Mouse (Mus musculus): ENCODE measurements around the gene Creb3l2. TPM values are rescaled to one million over a fixed set of nuclear protein-coding genes. Genes with fewer than 3 reads are reported as not detected.
A peak's percentile ranks its signal among the peaks of the same experiment; 100 is the strongest.
"Not testable (repeated sequence)": the region's sequence is repeated elsewhere in the genome, so short reads cannot be mapped to it uniquely, and the experiment has no call there.

Gene Creb3l2
- polyA plus RNA-seq, 2 experiments from 2014 or later = 3.2 to 3.3 TPM

DNA sequence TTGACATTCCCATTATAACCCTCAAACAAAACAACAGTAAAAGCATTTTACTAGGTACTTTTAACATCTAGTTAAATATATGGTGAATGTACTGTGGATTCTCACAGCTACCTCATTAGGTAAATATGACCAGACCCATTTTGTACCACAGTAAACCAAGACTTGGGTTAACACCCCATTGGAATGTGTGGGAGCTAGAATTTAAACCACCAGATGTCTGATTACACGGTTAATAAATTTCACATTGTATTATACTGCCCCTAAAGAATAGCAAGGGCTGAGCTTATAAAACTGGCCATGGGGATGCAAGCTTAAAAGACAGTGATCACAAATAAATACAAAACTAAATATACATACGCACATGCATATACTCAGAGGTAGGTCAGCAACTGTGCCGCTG, 34.1 kb downstream of the Creb3l2 start:
- ATAC-seq = no peak

DNA sequence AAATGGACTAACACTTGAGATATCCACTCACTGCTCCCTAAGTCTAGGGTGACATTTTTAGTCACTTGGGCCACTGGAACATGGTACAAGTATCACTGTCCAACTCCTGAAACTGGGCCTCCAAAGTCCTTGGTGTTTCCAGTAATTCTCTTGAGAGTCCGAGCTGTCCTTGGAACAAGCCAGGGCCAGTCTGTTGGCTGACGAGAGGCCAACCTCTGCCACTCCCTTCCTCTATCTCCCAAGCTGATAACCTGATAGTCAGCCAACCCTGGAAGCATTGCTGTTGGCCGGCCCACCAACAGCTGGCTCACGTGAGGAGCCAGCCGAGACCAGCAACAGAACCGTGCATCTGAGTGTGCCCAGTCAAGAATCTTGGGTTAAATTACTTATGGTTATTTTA, 35.0 kb downstream of the Creb3l2 start:
- no peak for ATAC-seq

DNA sequence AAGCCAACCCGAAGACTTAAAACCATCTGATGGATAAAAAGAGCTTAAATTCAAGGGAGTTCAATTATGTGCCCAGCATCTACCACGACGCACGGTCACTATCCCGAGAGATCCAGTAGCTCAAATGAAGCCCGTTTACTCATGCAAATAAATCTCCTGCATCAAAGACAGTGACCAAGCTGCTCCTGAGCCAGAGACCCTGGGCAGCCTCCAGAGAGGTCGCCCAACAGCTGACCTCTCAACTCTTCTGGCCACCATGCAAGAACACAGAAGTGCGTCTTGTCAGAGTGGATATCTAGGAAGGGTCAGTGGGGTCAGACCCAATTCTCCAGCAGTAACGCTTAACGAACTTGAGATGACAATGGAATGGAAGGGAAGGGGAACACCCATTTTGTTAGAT, 35.9 kb downstream of the Creb3l2 start:
- no peak for ATAC-seq

DNA sequence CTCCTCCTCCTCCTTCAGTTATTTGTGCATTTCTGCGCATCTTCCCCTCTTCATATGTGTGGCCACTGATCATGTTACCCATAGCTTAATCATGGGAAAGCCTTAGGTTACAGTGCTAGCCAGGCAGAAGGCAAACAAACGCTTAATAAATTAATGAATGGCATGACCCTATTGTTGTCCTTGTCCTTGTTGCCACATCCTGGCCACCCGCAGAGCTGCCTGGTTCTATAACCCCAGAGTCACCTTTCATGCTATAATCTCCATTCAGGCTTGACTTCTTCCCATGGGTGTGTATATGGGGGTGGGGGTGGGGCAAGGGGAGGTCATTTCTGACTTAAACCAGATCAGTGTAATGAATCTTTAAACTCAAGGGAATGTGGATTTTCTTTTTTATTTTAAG, 37.6 kb downstream of the Creb3l2 start:
- no peak for ATAC-seq

DNA sequence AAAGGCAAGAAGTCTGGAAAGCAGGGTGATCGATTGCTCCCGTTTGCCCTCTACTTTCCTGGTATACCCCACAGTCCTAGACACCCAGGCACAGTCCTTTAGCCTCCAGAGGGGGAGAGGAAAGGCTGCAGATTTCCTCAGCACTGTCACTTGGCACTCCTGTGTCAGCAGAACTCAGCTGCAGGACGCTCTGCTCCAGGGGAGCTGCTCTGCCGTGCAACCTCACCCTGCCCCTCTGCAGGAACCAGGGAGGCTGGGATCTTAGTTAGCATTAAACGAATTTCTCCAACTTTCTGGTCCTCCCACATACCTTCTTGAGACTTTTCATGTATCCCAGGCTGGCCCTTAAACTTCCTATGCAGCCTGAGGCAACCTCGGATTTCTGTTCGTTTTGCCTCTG, 40.0 kb downstream of the Creb3l2 start:
- no peak for ATAC-seq

DNA sequence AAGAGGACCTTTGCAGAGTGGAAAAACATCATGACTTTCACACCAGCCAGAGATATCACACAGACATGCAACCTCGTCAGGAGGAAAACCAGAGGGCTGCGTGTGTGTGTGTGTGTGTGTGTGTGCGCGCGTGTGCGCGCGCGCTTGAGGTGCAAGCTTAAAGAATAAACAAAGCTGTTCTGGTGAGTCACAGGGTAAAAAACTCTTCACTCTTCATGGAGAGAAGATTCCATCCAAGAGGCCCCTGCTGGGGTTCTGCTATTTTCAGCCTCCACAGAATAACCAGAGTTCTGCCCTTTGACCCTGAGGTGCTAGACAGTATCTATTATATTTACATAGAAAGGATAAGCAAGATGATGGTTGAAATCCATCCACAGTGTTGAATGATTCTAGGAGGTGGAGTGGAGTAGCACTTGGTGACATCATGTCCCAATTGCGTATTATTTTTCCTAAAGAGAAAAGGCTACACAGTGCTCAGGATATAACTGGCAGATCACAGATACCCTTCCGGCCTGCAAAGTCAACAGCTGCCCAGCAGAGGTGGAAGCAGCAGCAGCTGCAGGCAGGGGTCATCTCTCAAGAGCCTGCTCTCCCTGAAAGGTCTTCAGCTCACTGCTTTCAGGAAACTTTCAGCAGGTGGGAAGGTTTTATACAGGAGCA, 41.0 kb downstream of the Creb3l2 start:
- ATAC-seq = peak; percentile 15

DNA sequence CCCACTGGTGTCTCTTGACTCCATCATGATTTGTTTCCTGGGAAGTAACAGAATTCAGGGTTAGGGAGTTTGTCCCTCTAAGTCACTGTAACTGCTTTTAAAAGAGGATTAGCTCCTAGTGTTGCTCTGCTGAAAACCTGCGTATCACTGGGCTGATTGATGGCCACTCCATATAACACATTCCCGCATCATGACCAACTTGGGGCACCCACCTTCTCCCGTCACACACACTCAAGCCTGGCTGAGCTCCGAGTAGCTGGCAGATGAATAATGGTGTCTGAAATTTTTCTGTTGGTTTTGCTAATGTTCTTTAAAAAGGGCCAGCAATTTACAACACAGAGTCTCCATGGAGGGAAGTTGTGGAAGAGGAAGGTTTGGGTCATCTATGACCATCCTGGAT, 41.8 kb downstream of the Creb3l2 start:
- ATAC-seq = no peak

DNA sequence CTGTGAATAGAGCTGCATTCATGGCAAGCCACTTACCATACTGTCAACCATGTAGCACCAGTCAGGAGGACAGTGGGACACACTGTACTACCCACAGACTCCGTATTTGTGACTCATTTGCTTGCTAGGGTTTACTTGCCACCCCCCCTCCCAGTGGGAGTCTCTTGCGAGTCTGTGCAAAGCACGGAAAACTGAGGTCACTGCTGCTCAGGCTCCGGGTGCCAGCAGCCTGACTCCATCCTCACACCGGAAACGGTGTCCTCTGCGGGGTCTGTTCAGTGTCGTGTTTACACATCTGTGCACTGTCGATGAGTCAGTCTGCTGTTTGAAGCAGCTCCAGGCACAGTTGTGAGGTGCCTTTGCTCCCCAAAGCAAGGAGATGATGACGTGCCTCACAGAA, 43.0 kb downstream of the Creb3l2 start:
- peak; percentile 80 for ATAC-seq

DNA sequence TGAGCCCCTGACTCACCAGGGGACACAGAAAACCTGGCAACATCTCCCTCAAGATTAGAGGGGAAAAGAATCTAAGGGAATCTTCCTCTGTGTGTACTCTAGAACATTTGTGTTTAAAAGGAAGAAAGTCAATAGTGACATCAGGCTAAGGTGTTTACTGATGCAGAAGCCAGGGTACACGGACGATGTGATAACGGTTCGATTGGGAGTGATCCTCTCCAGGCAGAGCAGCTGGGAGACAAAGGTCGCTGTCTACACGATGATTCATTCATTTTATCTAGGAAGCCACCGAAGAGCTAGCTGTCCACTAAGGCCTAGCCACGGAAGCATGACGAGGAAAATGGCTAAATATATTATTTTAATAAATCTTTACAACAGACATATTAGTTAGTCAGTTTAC, 44.0 kb downstream of the Creb3l2 start:
- no peak for ATAC-seq

DNA sequence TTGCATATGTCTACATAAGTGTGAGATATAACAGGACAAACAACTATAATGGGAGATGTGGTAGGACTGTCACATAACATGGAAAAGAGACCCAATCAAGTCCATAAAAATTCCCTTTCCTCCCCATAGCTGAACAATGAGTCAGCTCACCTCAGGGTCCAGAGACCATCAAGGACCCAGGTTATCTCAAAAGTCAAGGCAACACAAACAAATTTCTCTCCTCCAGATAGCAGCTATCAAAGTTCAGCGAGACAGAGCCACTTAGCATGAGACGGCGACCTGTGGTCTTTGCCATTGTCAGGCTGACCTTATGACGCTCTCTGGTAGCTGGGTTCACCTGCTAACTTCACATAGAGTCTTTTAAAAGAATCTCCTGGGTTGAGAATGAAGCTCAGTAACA, 44.7 kb downstream of the Creb3l2 start:
- ATAC-seq = no peak

DNA sequence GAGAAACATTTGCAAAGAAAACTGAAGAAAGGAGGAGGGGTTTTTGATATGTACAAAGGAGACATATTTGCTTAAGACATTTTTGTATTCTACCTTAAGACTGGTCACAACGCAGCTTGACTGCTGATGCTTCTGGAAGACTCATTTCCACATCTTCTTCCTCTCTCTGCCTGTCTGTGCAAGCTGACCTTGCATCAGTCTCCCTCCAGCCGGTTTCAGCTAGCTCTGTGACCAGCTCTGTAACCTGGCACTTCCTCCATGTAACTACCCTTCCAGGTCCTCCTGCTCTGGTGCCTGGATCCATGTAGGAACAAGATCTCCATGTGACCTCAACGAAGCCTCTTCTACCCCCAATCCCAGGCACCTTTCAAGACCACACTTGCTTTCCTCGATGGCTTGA, 45.8 kb downstream of the Creb3l2 start:
- no peak for ATAC-seq

DNA sequence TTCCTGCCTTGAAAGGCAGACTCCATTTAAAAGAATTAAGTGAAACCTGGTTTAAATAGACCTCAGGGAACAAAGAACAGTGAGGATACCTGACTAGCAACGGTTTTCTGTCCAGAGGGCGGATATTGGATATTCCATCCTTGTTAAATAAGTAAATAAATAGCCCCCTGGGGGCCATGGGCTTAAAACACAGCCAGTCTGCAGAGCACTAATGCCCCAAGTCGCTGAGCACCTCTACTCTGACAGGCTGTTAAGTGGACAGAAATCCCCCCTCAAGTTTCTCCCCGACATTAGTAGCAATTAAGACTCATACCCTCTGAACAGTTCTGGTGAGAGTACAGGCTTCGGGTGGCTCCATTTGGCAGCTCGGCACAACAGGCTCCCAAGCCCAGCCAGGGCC, 48.7 kb downstream of the Creb3l2 start:
- no peak for ATAC-seq

DNA sequence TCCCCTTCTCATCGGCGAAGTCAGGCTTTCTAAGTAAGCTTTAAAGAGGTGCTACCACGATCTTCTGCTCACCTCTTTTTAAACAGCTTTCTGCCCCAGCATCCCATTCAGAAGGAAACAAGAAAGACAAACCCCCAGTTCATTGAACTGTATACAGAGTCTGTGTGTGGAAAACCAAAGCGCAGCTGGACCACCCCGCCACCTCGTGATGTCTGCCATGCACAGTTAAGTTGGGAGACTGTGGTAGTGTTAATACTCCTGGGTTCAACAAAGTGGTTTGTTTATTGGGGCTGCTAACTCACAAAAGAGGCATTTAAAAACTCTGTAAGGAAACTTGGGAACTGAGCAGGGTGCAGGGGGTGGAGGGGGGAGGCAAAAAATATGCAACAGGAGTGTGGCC, 49.7 kb downstream of the Creb3l2 start:
- ATAC-seq = no peak

DNA sequence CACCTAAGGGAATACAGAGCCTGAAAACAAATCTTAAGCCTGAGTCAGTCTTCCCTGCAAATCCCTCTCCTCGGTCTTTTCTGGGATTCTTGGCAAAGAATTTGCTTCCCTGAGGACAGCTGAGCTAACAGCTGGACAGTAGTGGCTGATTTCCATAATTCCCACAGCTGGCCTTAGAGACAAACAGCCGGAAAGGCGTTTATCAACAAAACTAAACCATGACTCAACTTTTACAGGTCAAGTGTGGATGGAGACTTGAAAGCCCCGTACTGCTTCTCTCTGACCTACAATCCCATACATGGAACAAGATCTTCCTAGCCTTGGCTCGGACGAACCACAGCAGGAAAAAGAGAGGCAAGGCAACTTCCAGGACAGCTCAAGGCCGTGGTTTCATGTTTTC, 50.6 kb downstream of the Creb3l2 start:
- no peak for ATAC-seq

DNA sequence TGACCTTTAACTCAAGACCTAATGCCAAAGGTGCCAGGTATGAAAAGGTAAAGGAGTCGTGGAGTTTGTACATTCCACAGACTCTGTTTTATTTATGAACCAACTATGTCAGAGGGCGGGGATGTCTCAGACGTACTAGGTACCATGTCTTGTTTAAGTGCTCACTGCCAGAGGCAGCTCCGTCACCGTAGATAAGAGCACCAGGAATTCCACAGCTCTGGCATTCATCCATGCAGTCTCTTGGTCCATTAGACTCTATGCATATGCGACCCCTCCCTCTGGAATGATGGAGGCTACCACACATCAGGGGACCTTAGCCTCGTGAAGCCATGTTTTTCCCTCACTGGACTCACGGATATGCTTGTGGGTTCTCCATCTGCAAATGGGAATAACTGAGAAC, 53.0 kb downstream of the Creb3l2 start:
- no peak for ATAC-seq

DNA sequence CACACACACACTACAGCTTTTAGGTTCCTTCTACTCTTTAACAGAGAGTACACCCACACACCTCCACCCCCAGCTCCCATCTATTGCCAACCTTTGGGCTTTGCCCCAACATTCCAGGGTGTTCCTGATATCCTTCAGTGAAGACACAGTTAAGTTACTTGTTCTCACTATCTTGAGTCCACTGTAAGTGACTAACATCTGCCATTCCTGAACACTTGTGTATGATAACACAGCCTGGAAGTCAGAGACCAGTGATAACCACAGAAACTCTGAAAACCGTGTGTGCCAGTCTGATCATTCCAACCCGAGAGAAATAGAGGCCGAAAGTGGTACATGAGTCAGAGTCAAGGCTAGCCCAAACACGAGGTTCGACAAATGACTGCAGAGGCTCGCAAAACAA, 53.4 kb downstream of the Creb3l2 start:
- no peak for ATAC-seq

DNA sequence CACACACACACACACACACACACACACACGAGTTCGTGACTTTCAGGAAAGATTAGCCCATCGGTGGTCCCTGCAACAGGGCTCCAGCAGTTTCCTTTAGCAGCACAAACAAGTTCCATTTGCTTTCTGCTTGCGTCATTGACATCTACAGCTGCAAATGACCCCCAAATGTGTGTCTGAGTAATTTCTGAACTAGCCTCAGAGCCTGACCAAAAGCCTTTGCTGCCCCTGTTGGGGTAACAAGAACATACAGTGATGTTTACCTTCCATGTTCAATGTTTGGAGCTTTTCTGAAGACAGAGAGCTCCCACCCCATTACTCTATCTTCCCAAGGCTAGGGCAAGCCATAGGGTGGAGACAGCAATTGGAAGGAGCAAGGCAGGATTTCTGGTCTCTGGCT, 54.7 kb downstream of the Creb3l2 start:
- ATAC-seq = no peak

DNA sequence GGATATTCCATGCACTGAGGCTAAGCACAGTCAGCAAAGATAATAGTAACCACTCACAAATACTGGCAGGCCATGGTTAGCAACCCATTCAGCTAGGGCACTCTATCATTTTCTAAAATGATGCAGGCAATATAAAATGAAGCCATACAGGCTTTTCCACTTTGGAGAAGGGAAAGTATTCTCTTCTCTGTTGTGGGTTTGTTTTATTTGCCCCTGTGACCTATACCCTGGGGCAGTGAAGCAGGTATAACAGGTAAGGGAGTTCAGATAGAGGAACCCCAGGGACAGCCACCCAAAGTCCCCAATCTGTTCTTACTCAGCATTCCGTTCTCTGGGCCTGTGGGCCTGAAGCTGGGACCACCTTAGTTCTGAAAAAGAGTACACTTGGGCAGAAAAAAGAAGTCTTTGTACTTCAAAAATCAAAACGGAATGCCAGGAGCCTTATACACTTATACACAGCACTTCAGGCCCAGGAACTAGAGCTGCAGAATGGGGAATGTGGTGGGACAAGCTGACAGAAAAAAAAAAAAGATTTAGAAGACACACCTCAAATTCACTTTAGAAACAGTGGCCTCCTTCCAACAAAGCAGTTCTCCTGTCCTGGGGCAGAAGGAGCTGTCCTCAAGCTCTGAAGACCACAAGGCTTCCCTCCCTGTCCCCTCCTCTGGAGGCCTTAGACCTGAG, 56.2 kb downstream of the Creb3l2 start:
- ATAC-seq = no peak

DNA sequence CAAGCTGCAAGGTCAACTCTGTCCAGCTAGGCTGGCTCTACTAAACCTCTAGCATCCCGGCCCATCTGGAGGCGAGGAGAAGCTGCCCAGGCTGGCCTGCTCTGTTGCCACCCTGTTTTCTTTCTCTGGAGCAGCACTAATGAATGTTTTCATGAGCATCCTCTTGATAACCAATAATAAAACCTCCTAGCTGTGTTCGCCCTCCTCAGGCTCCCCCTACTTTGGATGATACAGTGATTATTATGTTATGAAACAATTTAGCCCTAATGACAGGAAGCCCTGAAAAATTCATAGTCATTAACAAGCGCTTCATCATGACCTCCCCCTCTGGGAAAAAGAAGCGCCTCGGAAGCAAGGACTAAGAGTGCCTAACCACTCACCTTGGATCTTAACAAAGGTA, 59.2 kb downstream of the Creb3l2 start:
- ATAC-seq = no peak

DNA sequence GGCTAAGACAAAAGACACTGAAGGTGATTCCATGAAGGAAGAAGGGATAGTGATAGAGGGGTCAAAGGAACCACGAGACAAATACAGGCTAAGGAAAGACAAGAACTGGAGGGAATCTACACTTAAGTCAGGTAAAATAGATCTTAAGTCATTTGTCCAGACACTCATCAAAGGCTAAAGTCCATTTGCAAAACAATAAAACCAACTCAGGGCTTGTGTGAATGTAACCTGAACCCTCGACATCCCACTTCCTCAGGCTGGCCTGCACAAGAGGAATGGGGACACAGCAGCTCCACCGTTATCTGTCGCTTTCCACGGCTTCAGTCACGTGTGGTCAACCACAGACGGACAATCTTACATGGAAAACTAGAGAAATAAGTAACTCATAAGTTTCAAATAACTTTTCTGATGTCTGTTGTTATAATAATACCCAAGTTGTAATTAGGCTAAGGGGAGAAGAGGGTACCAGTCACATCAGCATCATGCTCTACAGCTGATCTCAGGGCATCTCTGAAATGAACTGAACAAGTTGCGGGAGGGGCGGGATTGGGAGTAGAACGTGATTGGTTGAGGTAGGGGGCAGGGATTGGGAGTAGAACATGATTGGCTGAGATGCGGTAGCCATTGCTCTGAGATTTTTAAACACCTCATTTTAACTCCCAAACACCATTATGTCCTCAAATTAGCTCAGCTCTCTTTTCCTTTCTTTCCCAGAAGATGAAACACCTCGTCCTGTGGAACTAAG, 63.9 kb downstream of the Creb3l2 start:
- ATAC-seq = no peak

DNA sequence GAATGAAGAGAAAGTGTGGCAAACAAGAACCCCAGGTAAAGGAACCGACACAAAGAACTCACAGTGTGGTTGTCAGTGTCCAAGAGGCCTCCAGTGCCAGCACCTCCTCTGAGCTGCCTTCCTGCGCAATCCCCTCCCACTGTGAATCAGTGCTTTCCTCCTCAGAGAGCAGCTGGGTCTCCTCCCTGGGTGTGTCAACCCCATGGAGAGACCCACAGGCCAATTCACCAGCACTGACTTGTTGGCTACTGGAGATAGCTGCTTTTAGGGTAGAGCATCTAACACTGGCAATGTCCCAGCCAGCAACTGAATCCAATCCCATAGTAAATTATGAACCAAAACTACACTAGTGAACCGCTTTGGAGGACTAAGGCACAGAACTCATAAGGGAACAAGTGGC, 64.6 kb downstream of the Creb3l2 start:
- not testable (repeated sequence) for ATAC-seq

DNA sequence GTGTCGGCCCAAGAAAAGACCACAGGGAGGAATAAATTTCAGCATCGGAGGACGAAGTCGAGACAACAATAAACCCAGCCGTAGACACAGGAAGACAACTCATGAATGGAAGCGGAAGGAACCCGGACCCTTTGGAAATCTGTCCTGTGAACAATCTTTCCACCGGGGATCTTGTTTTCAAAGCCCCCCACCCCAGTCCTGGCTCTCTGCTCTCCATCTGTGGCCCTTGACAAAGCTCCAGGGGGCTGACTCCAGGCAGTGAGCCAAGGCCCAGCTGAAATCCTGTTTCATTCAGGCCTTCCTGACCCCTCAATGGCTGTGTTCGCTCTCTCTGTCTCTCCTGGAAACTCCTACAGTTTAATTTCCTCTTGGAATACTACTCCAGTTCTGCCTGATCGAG, 66.5 kb downstream of the Creb3l2 start:
- no peak for ATAC-seq

DNA sequence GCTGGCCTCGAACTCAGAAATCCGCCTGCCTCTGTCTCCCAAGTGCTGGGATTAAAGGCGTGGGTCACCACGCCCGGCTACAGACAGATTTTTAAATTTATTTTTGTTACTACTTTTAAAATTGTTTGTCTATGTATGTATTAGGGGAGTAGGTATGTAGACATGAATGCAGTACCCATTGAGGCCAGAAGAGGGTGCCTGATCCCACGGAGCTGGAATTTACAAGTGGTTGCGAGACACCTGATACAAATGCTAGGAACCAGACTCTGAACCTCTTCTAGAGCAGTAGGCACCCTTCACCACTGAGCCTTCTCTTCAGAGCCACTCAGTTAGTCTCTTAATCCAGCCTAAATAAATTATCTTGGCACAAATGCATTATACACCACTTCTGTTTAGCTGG, 70.6 kb downstream of the Creb3l2 start:
- ATAC-seq = peak; percentile 48

DNA sequence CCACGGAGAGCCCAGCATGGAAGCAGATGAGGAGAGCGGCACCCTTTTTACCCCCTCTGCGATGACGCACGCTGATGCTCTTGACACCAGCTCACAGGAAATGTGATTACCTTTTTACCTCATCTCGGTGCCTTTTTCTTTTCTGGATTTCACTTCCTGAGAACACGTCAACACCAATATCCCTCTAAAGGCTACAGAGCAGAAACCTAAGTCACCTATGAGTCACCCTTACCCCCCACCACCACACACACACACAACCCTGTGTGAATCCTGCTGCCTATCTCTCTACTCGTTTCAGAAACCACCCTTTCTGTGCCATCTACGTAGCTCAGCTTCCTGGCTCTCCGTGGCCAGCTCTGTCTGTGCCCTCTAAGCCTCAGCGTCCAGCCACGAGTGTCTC, 71.4 kb downstream of the Creb3l2 start:
- ATAC-seq = peak; percentile 81

All from CD4-positive, CD25-positive, alpha-beta regulatory T cell, adult 4 months (primary cell).